Mouse (Mus musculus) limb, embryonic 14.5 days (tissue): ENCODE measurements around the gene Nr4a1. TPM values are rescaled to one million over a fixed set of nuclear protein-coding genes. Genes with fewer than 3 reads are reported as not detected.

Experiments
- ATAC-seq: fragments of 200-750 bp; cut with Nextera tagmentation; 2 replicates; pipeline ENCODE4 v1.8.0; 2017; ENCODE audit warnings: low read depth, moderate number of reproducible peaks, moderate TSS enrichment; ENCODE audit not compliant: low FRiP score
- DNase-seq: peaks from one replicate; pipeline ENCODE4 v3.0.0-alpha.2; 2015; ENCODE audit warnings: low spot score
- H3K27ac ChIP-seq: fragments of 300-500 bp; sonication (generic); replicated peaks from 2 replicates; pipeline ENCODE4 v1.5.1; 2014; ENCODE audit warnings: low read depth, mild to moderate bottlenecking, low read length, moderate library complexity, mixed read lengths
- H3K27me3 ChIP-seq: fragments of 300-500 bp; sonication (generic); 2 replicates; pipeline ENCODE4 v1.6.1; 2014; ENCODE audit warnings: low read length, mixed read lengths; ENCODE audit not compliant: control insufficient read depth, insufficient read depth
- H3K36me3 ChIP-seq: fragments of 300-500 bp; sonication (generic); 2 replicates; pipeline ENCODE4 v1.6.1; 2014; ENCODE audit warnings: mild to moderate bottlenecking, low read length, moderate library complexity, mixed read lengths; ENCODE audit not compliant: control insufficient read depth, insufficient read depth
- H3K4me1 ChIP-seq: fragments of 300-500 bp; sonication (generic); 2 replicates; pipeline ENCODE4 v1.6.1; 2014; ENCODE audit warnings: antibody characterized with exemption, low read length, mixed read lengths; ENCODE audit not compliant: control insufficient read depth, insufficient read depth
- H3K4me2 ChIP-seq: fragments of 300-500 bp; sonication (generic); replicated peaks from 2 replicates; pipeline ENCODE4 v1.6.1; 2014; ENCODE audit warnings: low read depth, mild to moderate bottlenecking, low read length, moderate library complexity; ENCODE audit not compliant: severe bottlenecking
- H3K4me3 ChIP-seq: fragments of 300-500 bp; sonication (generic); replicated peaks from 2 replicates; pipeline ENCODE4 v1.5.1; 2014; ENCODE audit warnings: low read length
- H3K9ac ChIP-seq: fragments of 300-500 bp; sonication (generic); 2 replicates; pipeline ENCODE4 v1.6.1; 2014; ENCODE audit warnings: mild to moderate bottlenecking, low read depth, low read length, moderate library complexity; ENCODE audit not compliant: severe bottlenecking
- H3K9me3 ChIP-seq: fragments of 300-500 bp; sonication (generic); 2 replicates; pipeline ENCODE4 v1.6.1; 2016; ENCODE audit warnings: low read length; ENCODE audit not compliant: control insufficient read depth
- POLR2A ChIP-seq: fragments of 200-500 bp; IDR thresholded peaks from 2 replicates; pipeline ENCODE4 v1.8.0; 2012; ENCODE audit warnings: inconsistent platforms, mild to moderate bottlenecking, moderate library complexity, borderline replicate concordance; ENCODE audit not compliant: insufficient read depth, insufficient read length; ENCODE audit errors: extremely low read depth
- WGBS: fragments of 180-500 bp; shearing (Covaris S2); extraction: QIAGEN DNeasy Blood & Tissue Kit; methylation state at CpG from one replicate; pipeline ENCODE4 v1.1.7; 2014; 5-methylcytosine and 5-hydroxymethylcytosine counted together
- polyA plus RNA-seq, 2 experiments: library from polyadenylated mRNA; depleted of rRNA in 1 of 2; stranded (reverse) in 1 of 2; unstranded in 1 of 2; fragments of >200 nt; fragmentation: Nextera tagmentation in 1 of 2; extraction: Ambion mirVana in 1 of 2; gene quantifications; 2 replicates each; pipeline versions ENCODE4 v1.2.1 to v1.2.3; 2012 to 2014

Gene Nr4a1
- polyA plus RNA-seq, 2 experiments = 10.5 to 19.6 TPM

GRCm38 (mm10) chr15:101223596-101223995 is 30.5 kb upstream of the Nr4a1 start:
- Histone ChIP-seq H3K4me3 (peak overlapping the region; percentile 89), H3K4me2 (peak overlapping the region; percentile 70), H3K9me3 (no peaks in the 10 kb centered on the region), H3K27ac (no peak overlapping the region), H3K4me1 (peaks cover 57% of the 10 kb centered on the region), H3K9ac (peak overlapping the region; percentile 85), H3K27me3 (no peaks in the 10 kb centered on the region), H3K36me3 (peaks cover 11% of the 10 kb centered on the region)
- no peak for ATAC-seq
- TF ChIP-seq POLR2A = no peak
- WGBS = 12% methylated on average over 5 of the region's 5 CpGs
- DNase-seq = no peak

- WGBS = under 1% methylated on average over 52 of the region's 77 CpGs
- ATAC-seq (peak; percentile 82), DNase-seq (peak; percentile 88)
Observed at GRCm38 (mm10) chr15:101224006-101224906, 29.8 kb upstream of the Nr4a1 start, which contains the start of gene Grasp. TSS of gene Grasp (plus strand) at chr15:101224188.

GRCm38 (mm10) chr15:101224977-101225376 is 29.1 kb upstream of the Nr4a1 start:
- DNase-seq (no peak), ATAC-seq (no peak)
- Histone ChIP-seq H3K27me3 (no peaks in the 10 kb centered on the region), H3K9me3 (no peaks in the 10 kb centered on the region), H3K4me2 (peak overlapping the region; percentile 70), H3K4me3 (peak overlapping the region; percentile 89), H3K9ac (peak overlapping the region; percentile 85), H3K36me3 (peaks cover 24% of the 10 kb centered on the region), H3K27ac (peak overlapping the region; percentile 76), H3K4me1 (peaks cover 64% of the 10 kb centered on the region)
- WGBS = 3% methylated on average over 14 of the region's 14 CpGs
- TF ChIP-seq POLR2A = no peak

More at GRCm38 (mm10) chr15:101224006-101224906, 29.8 kb upstream of the Nr4a1 start, which contains the start of gene Grasp:
- Histone ChIP-seq H3K27me3 (no peaks in the 10 kb centered on the region), H3K4me1 (peaks cover 64% of the 10 kb centered on the region), H3K9me3 (no peaks in the 10 kb centered on the region), H3K4me3 (peak within 1 kb of the TSS; percentile 89), H3K9ac (peak within 1 kb of the TSS; percentile 85), H3K36me3 (peaks cover 17% of the 10 kb centered on the region), H3K4me2 (peak within 1 kb of the TSS; percentile 70), H3K27ac (peak within 1 kb of the TSS; percentile 76)
- TF ChIP-seq POLR2A = peak; percentile 96; the same call in 1 of the 2 replicates

- Histone ChIP-seq H3K4me3 (peak overlapping the region; percentile 1; the same call in 1 of the 2 replicates), H3K27ac (peak overlapping the region; percentile 92), H3K9me3 (no peaks in the 10 kb centered on the region), H3K4me1 (peaks cover 43% of the 10 kb centered on the region), H3K27me3 (no peaks in the 10 kb centered on the region), H3K4me2 (peak overlapping the region; percentile 24), H3K36me3 (peaks cover 54% of the 10 kb centered on the region), H3K9ac (peak overlapping the region; percentile 31; the same call in 1 of the 2 replicates)
- WGBS = 4% methylated on average over 7 of the region's 7 CpGs
- DNase-seq (peak; percentile 89), ATAC-seq (peak; percentile 69; the same call in 1 of the 2 replicates)
- TF ChIP-seq POLR2A = 0 out of 2 replicates have a peak, but pooled peaks have one; percentile 9
Observed at GRCm38 (mm10) chr15:101227971-101228370, 26.1 kb upstream of the Nr4a1 start.

- no peak; the same call in 1 of the 2 replicates for ATAC-seq
- no peak for TF ChIP-seq POLR2A
- H3K36me3 ChIP-seq = peaks cover 55% of the 10 kb centered on the region
- H3K4me2 ChIP-seq = 0 out of 2 replicates have a peak overlapping the region, but pooled peaks have one; percentile 5
- no peak overlapping the region for H3K9ac ChIP-seq
- peaks cover 39% of the 10 kb centered on the region for H3K4me1 ChIP-seq
- no peak for DNase-seq
- H3K9me3 ChIP-seq = no peaks in the 10 kb centered on the region
- 77% methylated on average over 21 of the region's 21 CpGs for WGBS
- H3K4me3 ChIP-seq = no peak overlapping the region
- H3K27ac ChIP-seq = peak overlapping the region; percentile 92; the same call in 1 of the 2 replicates
- no peaks in the 10 kb centered on the region for H3K27me3 ChIP-seq
Observed at GRCm38 (mm10) chr15:101228866-101229590, 25.0 kb upstream of the Nr4a1 start.
